Mouse (Mus musculus) liver, adult 2 months (tissue): ENCODE results near the gene AY358078.

ENCODE experiments used
- CTCF ChIP-seq: fragments of 200-500 bp; IDR thresholded peaks from 2 replicates; pipeline ENCODE4 v1.5.1; 2011; ENCODE audit warnings: low read depth, low read length, control low read depth
- POLR2A ChIP-seq: fragments of 200-500 bp; IDR thresholded peaks from 2 replicates; pipeline ENCODE4 v1.6.1; 2011; ENCODE audit warnings: low read length, control low read depth; ENCODE audit not compliant: insufficient read depth; ENCODE audit errors: extremely low read depth

- TF ChIP-seq CTCF (no peak), POLR2A (no peak)
Observed at GRCm38 (mm10) chr14:51799746-51800145, at the start of gene AY358078.
